Mouse (Mus musculus) myocyte (in vitro differentiated cells): Measurements from ENCODE around the gene Lce1d. TPM values are rescaled to one million over a fixed set of nuclear protein-coding genes. Genes with fewer than 3 reads are reported as not detected.
A peak's percentile ranks its signal among the peaks of the same experiment; 100 is the strongest.
"Not testable (repeated sequence)": the region's sequence is repeated elsewhere in the genome, so short reads cannot be mapped to it uniquely, and the experiment has no call there.

Experiments
- H3K27me3 ChIP-seq: one replicate; pipeline ENCODE4 v1.6.1; 2011; ENCODE audit not compliant: control insufficient read depth, insufficient read depth, insufficient read length
- H3K36me3 ChIP-seq: one replicate; pipeline ENCODE4 v1.6.1; 2011; ENCODE audit not compliant: control insufficient read depth, insufficient read depth
- H3K4me2 ChIP-seq: one replicate; pipeline ENCODE4 v1.6.1; 2011; ENCODE audit warnings: low read depth, control low read depth
- H3K4me3 ChIP-seq: one replicate; pipeline ENCODE4 v1.5.1; 2011; ENCODE audit warnings: mild to moderate bottlenecking, control low read depth, moderate library complexity
- H3K79me2 ChIP-seq: one replicate; pipeline ENCODE4 v1.6.1; 2011; ENCODE audit not compliant: control insufficient read depth, insufficient read depth
- H3ac ChIP-seq: one replicate; pipeline ENCODE4 v1.6.1; 2011; ENCODE audit not compliant: control insufficient read depth, insufficient read length
- CEBPB ChIP-seq: IDR thresholded peaks from 2 replicates; pipeline ENCODE4 v1.6.1; 2011; ENCODE audit warnings: mild to moderate bottlenecking, moderate library complexity; ENCODE audit not compliant: poor library complexity, insufficient read depth, severe bottlenecking
- E2F4 ChIP-seq: IDR thresholded peaks from one replicate; pipeline ENCODE4 v1.6.1; 2011; ENCODE audit warnings: mild to moderate bottlenecking, control low read depth, moderate library complexity; ENCODE audit not compliant: insufficient read depth
- MAX ChIP-seq: IDR thresholded peaks from one replicate; pipeline ENCODE4 v1.6.1; 2011; ENCODE audit warnings: low read depth, mild to moderate bottlenecking, control low read depth
- MYOD1 ChIP-seq, 3 experiments: IDR thresholded peaks; one replicate each; pipeline ENCODE4 v1.6.1; 2011; ENCODE audit warnings: control low read depth in 2 of 3, low read depth in 2 of 3, mild to moderate bottlenecking in 2 of 3, moderate library complexity in 1 of 3; ENCODE audit not compliant: insufficient read length in 2 of 3, control insufficient read depth in 1 of 3
- MYOG ChIP-seq, 3 experiments: IDR thresholded peaks; one replicate each; pipeline ENCODE4 v1.6.1; 2011; ENCODE audit warnings: control low read depth in 2 of 3, low read depth in 2 of 3, mild to moderate bottlenecking in 2 of 3; ENCODE audit not compliant: insufficient read length in 2 of 3, control insufficient read depth in 1 of 3, insufficient read depth in 1 of 3
- POLR2A ChIP-seq: IDR thresholded peaks from one replicate; pipeline ENCODE4 v1.6.1; 2011; ENCODE audit warnings: low read depth, mild to moderate bottlenecking, control low read depth, moderate library complexity; ENCODE audit not compliant: insufficient read length
- POLR2AphosphoS2 ChIP-seq: IDR thresholded peaks from one replicate; pipeline ENCODE4 v1.6.1; 2011; ENCODE audit warnings: low read depth, control low read depth; ENCODE audit not compliant: insufficient read length
- REST ChIP-seq: IDR thresholded peaks from one replicate; pipeline ENCODE4 v1.6.1; 2011; ENCODE audit warnings: mild to moderate bottlenecking, control low read depth, moderate library complexity; ENCODE audit not compliant: insufficient read depth, insufficient read length
- SRF ChIP-seq: IDR thresholded peaks from one replicate; pipeline ENCODE4 v1.6.1; 2011; ENCODE audit warnings: low read depth; ENCODE audit not compliant: control insufficient read depth, insufficient read length
- TCF12 ChIP-seq: IDR thresholded peaks from one replicate; pipeline ENCODE4 v1.6.1; 2011; ENCODE audit warnings: mild to moderate bottlenecking, control low read depth; ENCODE audit not compliant: poor library complexity, insufficient read depth, severe bottlenecking
- TCF3 ChIP-seq: IDR thresholded peaks from one replicate; pipeline ENCODE4 v1.6.1; 2011; ENCODE audit warnings: low read depth, control low read depth; ENCODE audit not compliant: insufficient read length
- USF1 ChIP-seq: IDR thresholded peaks from one replicate; pipeline ENCODE4 v1.6.1; 2011; ENCODE audit warnings: low read depth, mild to moderate bottlenecking, control low read depth, moderate library complexity
- polyA plus RNA-seq: library from polyadenylated mRNA; unstranded; fragments of >200 nt; fragmentation: generic; extraction: Trizol; gene quantifications from one replicate; pipeline ENCODE4 v1.2.1, GENCODE M21; 2012; ENCODE audit warnings: missing spikeins

The Lce1d gene
- polyA plus RNA-seq, 1 experiment, result not detected

- no peak overlapping the region for H3ac ChIP-seq
- H3K4me3 ChIP-seq, result no peak overlapping the region
- TF ChIP-seq CEBPB (no peak), MAX (no peak), USF1 (no peak), TCF12 (no peak), E2F4 (no peak), TCF3 (no peak), REST (no peak), MYOG (IDR thresholded peaks at IDR 0.05; ENCODE audit: control insufficient read depth in 1 of 3, insufficient read depth in 1 of 3, insufficient read length in 2 of 3, low read depth in 2 of 3) (no peak), MYOD1 (IDR thresholded peaks at IDR 0.05; ENCODE audit: control insufficient read depth in 1 of 3, insufficient read length in 2 of 3, low read depth in 2 of 3) (no peak), POLR2AphosphoS2 (no peak)
- H3K4me2 ChIP-seq, result no peak overlapping the region
- no peaks in the 10 kb centered on the region for H3K36me3 ChIP-seq
- no peaks in the 10 kb centered on the region for H3K79me2 ChIP-seq
- H3K27me3 ChIP-seq, result no peaks in the 10 kb centered on the region
Measured at GRCm38 (mm10) chr3:92694613-92695012, 7.6 kb upstream of the Lce1d start.

- no peaks in the 10 kb centered on the region for H3K36me3 ChIP-seq
- H3K4me3 ChIP-seq, result no peak overlapping the region
- H3K27me3 ChIP-seq, result no peaks in the 10 kb centered on the region
- H3ac ChIP-seq, result no peak overlapping the region
- peak overlapping the region; percentile 54 for H3K4me2 ChIP-seq
- H3K79me2 ChIP-seq, result no peaks in the 10 kb centered on the region
- peak in 1 of 3 experiments; percentile 13 for TF ChIP-seq MYOD1 (IDR thresholded peaks at IDR 0.05; ENCODE audit: control insufficient read depth in 1 of 3, insufficient read length in 2 of 3, low read depth in 2 of 3)
- TF ChIP-seq POLR2AphosphoS2, result no peak
- no peak for TF ChIP-seq SRF
- 0 out of 2 replicates have a peak, but pooled peaks have one; percentile 53 for TF ChIP-seq CEBPB
Measured at GRCm38 (mm10) chr3:92691688-92692087, 4.7 kb upstream of the Lce1d start.

- H3K36me3 ChIP-seq, H3ac ChIP-seq, H3K4me3 ChIP-seq, H3K79me2 ChIP-seq, H3K27me3 ChIP-seq, H3K4me2 ChIP-seq: not testable (repeated sequence)
Measured at GRCm38 (mm10) chr3:92689154-92689553, 2.1 kb upstream of the Lce1d start.

- Histone ChIP-seq H3K4me3 (no peak within 1 kb of the TSS), H3K27me3 (no peaks in the 10 kb centered on the region), H3ac (no peak within 1 kb of the TSS), H3K79me2 (no peaks in the 10 kb centered on the region), H3K36me3 (no peaks in the 10 kb centered on the region), H3K4me2 (no peak within 1 kb of the TSS)
- no peak for TF ChIP-seq MYOG (IDR thresholded peaks at IDR 0.05; ENCODE audit: control insufficient read depth in 1 of 3, insufficient read depth in 1 of 3, insufficient read length in 2 of 3, low read depth in 2 of 3)
- no peak for TF ChIP-seq POLR2AphosphoS2
- TF ChIP-seq MAX, result no peak
- TF ChIP-seq POLR2A, result no peak
- TF ChIP-seq TCF12, result no peak
- TF ChIP-seq SRF, result no peak
- no peak for TF ChIP-seq CEBPB
- no peak for TF ChIP-seq MYOD1 (IDR thresholded peaks at IDR 0.05; ENCODE audit: control insufficient read depth in 1 of 3, insufficient read length in 2 of 3, low read depth in 2 of 3)
- no peak for TF ChIP-seq REST
- TF ChIP-seq TCF3, result no peak
- TF ChIP-seq USF1, result no peak
- no peak for TF ChIP-seq E2F4
Measured at GRCm38 (mm10) chr3:92678947-92679346, 8.1 kb downstream of the Lce1d start, which contains the start of gene Lce1c. Lce1c (plus strand) TSS chr3:92679247.

GRCm38 (mm10) chr3:92670215-92670614, 16.8 kb downstream of the Lce1d start, which contains the start of gene Lce1a2:
Lce1a2 (minus strand) TSS chr3:92670315.
- no peaks in the 10 kb centered on the region for H3K36me3 ChIP-seq
- H3K4me3 ChIP-seq, result no peak within 1 kb of the TSS
- TF ChIP-seq TCF12, result no peak
- H3ac ChIP-seq, result no peak within 1 kb of the TSS
- no peaks in the 10 kb centered on the region for H3K27me3 ChIP-seq
- H3K4me2 ChIP-seq, result no peak within 1 kb of the TSS
- H3K79me2 ChIP-seq, result no peaks in the 10 kb centered on the region

GRCm38 (mm10) chr3:92656826-92657225, 30.2 kb downstream of the Lce1d start, which contains the start of gene Lce1b:
Lce1b (minus strand) TSS chr3:92656926.
- no peak within 1 kb of the TSS for H3K4me2 ChIP-seq
- TF ChIP-seq CEBPB (no peak), MYOG (IDR thresholded peaks at IDR 0.05; ENCODE audit: control insufficient read depth in 1 of 3, insufficient read depth in 1 of 3, insufficient read length in 2 of 3, low read depth in 2 of 3) (no peak), MAX (no peak), USF1 (no peak), POLR2A (no peak), REST (no peak), SRF (no peak)
- H3K79me2 ChIP-seq, result no peaks in the 10 kb centered on the region
- no peaks in the 10 kb centered on the region for H3K36me3 ChIP-seq
- no peak within 1 kb of the TSS for H3ac ChIP-seq
- no peak within 1 kb of the TSS for H3K4me3 ChIP-seq
- no peaks in the 10 kb centered on the region for H3K27me3 ChIP-seq
